Mouse (Mus musculus): ENCODE results near the gene Dph2.

- no peak for TF ChIP-seq CTCF (IDR thresholded peaks at IDR 0.05; ENCODE audit: low read depth, low read length)
- TF ChIP-seq POLR2A (IDR thresholded peaks at IDR 0.05; ENCODE audit: insufficient read depth, low read length) = no peak
- TF ChIP-seq EP300 (IDR thresholded peaks at IDR 0.05; ENCODE audit: insufficient read depth, low read depth, low read length) = no peak
Measured at GRCm38 (mm10) chr4:117878301-117878700, 13.5 kb downstream of the Dph2 start.

Data from ES-Bruce4 (cell line).